Mouse (Mus musculus) cerebellum, postnatal 36 days (tissue): ENCODE measurements around the gene Rpgrip1.

Experiments
- DNase-seq, 2 experiments: peaks; one replicate each; pipeline ENCODE4 v3.0.0; 2021 to 2022; ENCODE audit warnings: mixed read lengths in 2 of 2

The Rpgrip1 gene

GRCm38 (mm10) chr14:52120169-52120568 lies 9.7 kb downstream of the Rpgrip1 start:
- DNase-seq = no peak

- DNase-seq = peak; percentile 70 to 80
These were observed 13.4 kb downstream of the Rpgrip1 start for GRCm38 (mm10) chr14:52123918-52124317.

GRCm38 (mm10) chr14:52124636-52125035 lies 14.1 kb downstream of the Rpgrip1 start:
- no peak for DNase-seq

GRCm38 (mm10) chr14:52133584-52133983 lies 23.1 kb downstream of the Rpgrip1 start:
- DNase-seq = no peak

- no peak for DNase-seq
These were observed 30.3 kb downstream of the Rpgrip1 start for GRCm38 (mm10) chr14:52140577-52141444.

GRCm38 (mm10) chr14:52141445-52142127 lies 31.1 kb downstream of the Rpgrip1 start:
- DNase-seq = no peak

GRCm38 (mm10) chr14:52144165-52144564 lies 33.7 kb downstream of the Rpgrip1 start:
- DNase-seq = no peak

- no peak for DNase-seq
These were observed 36.0 kb downstream of the Rpgrip1 start for GRCm38 (mm10) chr14:52146540-52146939.

GRCm38 (mm10) chr14:52149888-52150287 lies 39.4 kb downstream of the Rpgrip1 start:
- no peak for DNase-seq

GRCm38 (mm10) chr14:52152179-52152578 lies 41.7 kb downstream of the Rpgrip1 start:
- DNase-seq = no peak

GRCm38 (mm10) chr14:52152613-52153012 lies 42.1 kb downstream of the Rpgrip1 start:
- no peak for DNase-seq

- DNase-seq = no peak
These were observed 44.5 kb downstream of the Rpgrip1 start for GRCm38 (mm10) chr14:52155008-52155407.

- no peak for DNase-seq
These were observed 50.4 kb downstream of the Rpgrip1 start for GRCm38 (mm10) chr14:52160911-52161310.

GRCm38 (mm10) chr14:52166571-52166970 lies 56.1 kb downstream of the Rpgrip1 start:
- no peak for DNase-seq

GRCm38 (mm10) chr14:52188788-52189187 lies 78.3 kb downstream of the Rpgrip1 start:
- no peak for DNase-seq

GRCm38 (mm10) chr14:52189519-52189918 lies 79.0 kb downstream of the Rpgrip1 start:
- DNase-seq = no peak

- DNase-seq = peak; percentile 25 to 45
These were observed 80.3 kb downstream of the Rpgrip1 start for GRCm38 (mm10) chr14:52190740-52191359.

- peak; percentile 55 to 57 for DNase-seq
These were observed 85.2 kb downstream of the Rpgrip1 start for GRCm38 (mm10) chr14:52195691-52196090.

GRCm38 (mm10) chr14:52196230-52197155 lies 86.0 kb downstream of the Rpgrip1 start:
- no peak for DNase-seq

GRCm38 (mm10) chr14:52197156-52197878 lies 86.8 kb downstream of the Rpgrip1 start, which contains the start of gene Supt16:
TSS of gene Supt16 (minus strand) at chr14:52197416.
- peak; percentile 80 to 83 for DNase-seq

- no peak for DNase-seq
These were observed 87.6 kb downstream of the Rpgrip1 start for GRCm38 (mm10) chr14:52198141-52198540.

GRCm38 (mm10) chr14:52199412-52199811 lies 88.9 kb downstream of the Rpgrip1 start:
- DNase-seq = no peak
